Mouse (Mus musculus) stomach, postnatal 0 days (tissue): ENCODE data around the gene Prpf38b. TPM values are rescaled to one million over a fixed set of nuclear protein-coding genes. Genes with fewer than 3 reads are reported as not detected.

Source experiments
- ATAC-seq: fragments of 200-750 bp; cut with Nextera tagmentation; 2 replicates; pipeline ENCODE4 v1.8.0; 2017; ENCODE audit not compliant: low FRiP score, low TSS enrichment
- DNase-seq: peaks from one replicate; pipeline ENCODE4 v3.0.0-alpha.2; 2016; ENCODE audit warnings: low spot score
- H3K27ac ChIP-seq: fragments of 300-500 bp; sonication (generic); replicated peaks from 2 replicates; pipeline ENCODE4 v1.5.1; 2014; ENCODE audit warnings: mild to moderate bottlenecking, control low read depth
- H3K27me3 ChIP-seq: fragments of 300-500 bp; sonication (generic); 2 replicates; pipeline ENCODE4 v1.6.1; 2014; ENCODE audit warnings: low read length; ENCODE audit not compliant: control insufficient read depth, insufficient read depth
- H3K36me3 ChIP-seq: fragments of 300-500 bp; sonication (generic); 2 replicates; pipeline ENCODE4 v1.6.1; 2014; ENCODE audit warnings: low read length, mixed read lengths; ENCODE audit not compliant: control insufficient read depth, insufficient read depth
- H3K4me1 ChIP-seq: fragments of 300-500 bp; sonication (generic); replicated peaks from 2 replicates; pipeline ENCODE4 v1.6.1; 2014; ENCODE audit warnings: antibody characterized with exemption; ENCODE audit not compliant: control insufficient read depth, insufficient read depth
- H3K4me2 ChIP-seq: fragments of 300-500 bp; sonication (generic); replicated peaks from 2 replicates; pipeline ENCODE4 v1.6.1; 2014; ENCODE audit warnings: low read depth, mild to moderate bottlenecking, control low read depth, moderate library complexity
- H3K4me3 ChIP-seq: fragments of 300-500 bp; sonication (generic); 2 replicates; pipeline ENCODE4 v1.5.1; 2014; ENCODE audit warnings: low read depth, low read length, control low read depth
- H3K9ac ChIP-seq: fragments of 300-500 bp; sonication (generic); 2 replicates; pipeline ENCODE4 v1.6.1; 2014; ENCODE audit warnings: mild to moderate bottlenecking, low read length, control low read depth, mixed read lengths
- H3K9me3 ChIP-seq: fragments of 300-500 bp; sonication (generic); 2 replicates; pipeline ENCODE4 v1.6.1; 2016; ENCODE audit warnings: low read length; ENCODE audit not compliant: control insufficient read depth
- CTCF ChIP-seq: IDR thresholded peaks from 2 replicates; pipeline ENCODE4 v1.5.1; 2016; ENCODE audit warnings: antibody characterized with exemption, low read depth, mild to moderate bottlenecking, moderate library complexity
- EP300 ChIP-seq: optimal IDR thresholded peaks from 2 replicates; pipeline ENCODE3; 2016; ENCODE audit warnings: antibody characterized with exemption
- WGBS: fragments of 180-500 bp; shearing (Covaris S2); extraction: QIAGEN DNeasy Blood & Tissue Kit; methylation state at CpG from one replicate; pipeline ENCODE4 v1.1.7; 2014; 5-methylcytosine and 5-hydroxymethylcytosine counted together
- polyA plus RNA-seq: library from polyadenylated mRNA; unstranded; fragments of >200 nt; fragmentation: Nextera tagmentation; extraction: Ambion mirVana; gene quantifications from 2 replicates; pipeline ENCODE4 v1.2.1, GENCODE M21; 2015

Prpf38b gene
- polyA plus RNA-seq, 1 experiment from 2014 or later = 31.1 TPM

DNA sequence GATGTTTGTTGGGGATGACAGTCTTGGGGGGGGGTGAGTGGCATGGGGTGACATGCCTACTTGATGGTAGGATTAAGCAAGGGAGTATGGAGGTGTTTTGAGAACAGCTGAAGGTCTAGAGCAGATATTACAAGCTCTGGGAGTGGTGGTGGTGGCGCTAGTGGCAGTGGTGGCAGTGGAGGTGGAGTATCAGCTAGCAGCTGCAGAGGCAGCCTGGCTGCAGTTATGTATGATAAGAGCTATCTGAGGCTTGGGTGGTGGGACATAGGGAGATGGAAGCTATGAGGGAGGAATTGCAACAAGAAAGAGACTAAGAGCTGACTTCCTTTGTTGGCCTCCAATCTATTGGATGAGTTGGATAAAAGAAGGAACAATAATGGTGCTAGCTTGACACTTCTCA lies 10.3 kb upstream of the Prpf38b start:
- Histone ChIP-seq H3K36me3 (no peaks in the 10 kb centered on the region), H3K27ac (no peak overlapping the region), H3K4me1 (no peaks in the 10 kb centered on the region), H3K9me3 (no peaks in the 10 kb centered on the region), H3K9ac (no peak overlapping the region), H3K4me3 (no peak overlapping the region), H3K27me3 (no peaks in the 10 kb centered on the region), H3K4me2 (no peak overlapping the region)
- DNase-seq (no peak), ATAC-seq (no peak)
- WGBS = 83% methylated on average over 1 of the region's 1 CpGs
- TF ChIP-seq EP300 = no peak
- no peak for TF ChIP-seq CTCF

DNA sequence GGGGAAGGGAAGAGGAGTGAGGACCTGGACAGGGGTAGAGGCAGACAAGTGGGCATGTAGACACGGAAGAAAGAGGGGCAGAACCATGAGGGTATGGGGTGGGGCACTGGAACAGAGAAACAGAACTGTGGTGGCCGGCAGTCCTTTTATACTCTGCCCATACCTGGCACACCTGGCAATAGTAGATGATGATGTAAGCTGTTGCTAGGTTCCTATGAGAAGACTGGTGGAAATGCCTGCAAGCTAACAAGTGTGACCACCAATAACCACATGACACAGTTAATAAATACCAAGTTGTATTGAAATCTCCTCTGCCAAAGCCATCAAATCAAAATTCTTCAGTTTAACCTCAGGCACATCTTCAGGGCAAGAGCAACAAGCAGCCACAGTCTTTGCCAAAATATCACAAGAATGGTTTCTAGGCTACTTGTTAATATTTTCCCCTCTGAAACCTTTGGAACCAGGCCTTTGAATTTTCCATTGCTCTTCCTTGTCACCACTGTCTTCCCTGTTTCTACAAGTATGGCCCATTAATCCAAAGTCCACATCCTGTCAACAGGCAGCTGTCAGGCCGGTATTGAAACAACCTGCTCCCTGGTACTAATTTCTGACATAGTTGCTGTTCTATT lies 9.0 kb upstream of the Prpf38b start:
- H3K36me3 ChIP-seq = no peaks in the 10 kb centered on the region
- no peak for DNase-seq
- no peaks in the 10 kb centered on the region for H3K4me1 ChIP-seq
- H3K9ac ChIP-seq = no peak overlapping the region
- ATAC-seq = no peak
- no peaks in the 10 kb centered on the region for H3K27me3 ChIP-seq
- H3K4me2 ChIP-seq = no peak overlapping the region
- 79% methylated on average over 3 of the region's 3 CpGs for WGBS
- no peak overlapping the region for H3K27ac ChIP-seq
- H3K9me3 ChIP-seq = no peaks in the 10 kb centered on the region
- H3K4me3 ChIP-seq = no peak overlapping the region
- no peak for TF ChIP-seq EP300
- no peak for TF ChIP-seq CTCF

- no peak for TF ChIP-seq CTCF
- no peak for TF ChIP-seq EP300
- Histone ChIP-seq H3K36me3 (no peaks in the 10 kb centered on the region), H3K27ac (no peak overlapping the region), H3K4me1 (no peaks in the 10 kb centered on the region), H3K9me3 (no peaks in the 10 kb centered on the region), H3K27me3 (no peaks in the 10 kb centered on the region), H3K9ac (no peak overlapping the region), H3K4me2 (no peak overlapping the region), H3K4me3 (no peak overlapping the region)
- WGBS = 86% methylated on average over 1 of the region's 1 CpGs
- no peak for ATAC-seq
- no peak for DNase-seq
These were observed 7.3 kb upstream of the Prpf38b start for GRCm38 (mm10) chr3:108918852-108919251.

DNA sequence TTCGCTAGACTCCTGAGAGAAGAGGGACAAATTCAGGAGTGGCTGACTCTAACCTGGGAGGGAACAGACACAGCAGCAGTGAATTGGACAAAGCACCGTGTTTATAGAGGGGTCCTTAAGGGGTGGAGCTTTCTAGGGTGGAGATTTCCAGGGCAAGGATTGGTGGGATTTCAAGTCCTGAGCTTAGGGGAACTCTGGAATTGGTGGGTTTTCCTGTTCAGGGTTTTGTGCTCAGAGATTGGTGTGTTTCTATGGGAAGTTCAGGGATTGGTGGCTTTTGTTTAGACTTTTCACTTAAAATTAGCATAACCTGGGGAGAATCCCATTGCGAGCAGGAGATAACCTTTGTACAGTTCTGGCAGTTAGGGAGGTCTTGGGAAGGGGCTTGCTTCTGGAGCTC lies 6.5 kb upstream of the Prpf38b start:
- 66% methylated on average over 3 of the region's 3 CpGs for WGBS
- no peak overlapping the region for H3K9ac ChIP-seq
- DNase-seq (no peak), ATAC-seq (no peak)
- no peaks in the 10 kb centered on the region for H3K9me3 ChIP-seq
- H3K4me2 ChIP-seq = no peak overlapping the region
- no peaks in the 10 kb centered on the region for H3K4me1 ChIP-seq
- H3K27me3 ChIP-seq = no peaks in the 10 kb centered on the region
- H3K36me3 ChIP-seq = no peaks in the 10 kb centered on the region
- H3K4me3 ChIP-seq = no peak overlapping the region
- no peak overlapping the region for H3K27ac ChIP-seq
- TF ChIP-seq CTCF = no peak
- TF ChIP-seq EP300 = no peak

- H3K36me3 ChIP-seq = no peaks in the 10 kb centered on the region
- ATAC-seq = no peak
- H3K4me3 ChIP-seq = no peak overlapping the region
- no peak overlapping the region for H3K9ac ChIP-seq
- no peaks in the 10 kb centered on the region for H3K4me1 ChIP-seq
- no peak overlapping the region for H3K27ac ChIP-seq
- no peak for DNase-seq
- 19% methylated on average over 4 of the region's 4 CpGs for WGBS
- no peaks in the 10 kb centered on the region for H3K27me3 ChIP-seq
- H3K9me3 ChIP-seq = no peaks in the 10 kb centered on the region
- no peak overlapping the region for H3K4me2 ChIP-seq
- TF ChIP-seq EP300 (no peak), CTCF (no peak)
These were observed 5.3 kb upstream of the Prpf38b start for GRCm38 (mm10) chr3:108916857-108917256.

DNA sequence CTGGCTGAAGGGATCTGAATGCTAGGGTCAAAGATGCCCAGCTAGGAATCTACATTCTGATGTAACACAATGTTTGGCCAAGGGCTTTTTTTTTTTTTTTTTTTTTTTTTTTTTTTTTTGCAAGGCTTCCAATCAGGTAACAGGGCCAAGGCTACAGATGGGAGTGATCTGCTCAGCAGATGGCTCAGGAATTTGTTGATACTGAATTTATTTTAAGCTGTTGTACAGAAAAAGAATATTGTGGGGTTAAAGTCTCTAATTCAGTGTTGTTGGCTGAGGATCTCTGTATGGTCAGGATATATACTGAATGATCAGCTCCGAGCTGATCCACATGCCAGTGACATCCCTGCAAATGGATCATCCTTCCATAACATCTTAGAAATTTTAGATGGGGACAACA lies 4.5 kb upstream of the Prpf38b start:
- TF ChIP-seq EP300 (no peak), CTCF (no peak)
- DNase-seq (no peak), ATAC-seq (no peak)
- Histone ChIP-seq H3K9ac (no peak overlapping the region), H3K36me3 (no peaks in the 10 kb centered on the region), H3K4me3 (no peak overlapping the region), H3K27ac (no peak overlapping the region), H3K4me1 (no peaks in the 10 kb centered on the region), H3K27me3 (no peaks in the 10 kb centered on the region), H3K4me2 (no peak overlapping the region), H3K9me3 (no peaks in the 10 kb centered on the region)
- WGBS = 68% methylated on average over 1 of the region's 1 CpGs
